Mouse (Mus musculus): Measurements from ENCODE around the gene Ngef. TPM values are rescaled to one million over a fixed set of nuclear protein-coding genes. Genes with fewer than 3 reads are reported as not detected.

Gene Ngef
- polyA plus RNA-seq, 1 experiment from 2014 or later: 13.3 TPM

DNA sequence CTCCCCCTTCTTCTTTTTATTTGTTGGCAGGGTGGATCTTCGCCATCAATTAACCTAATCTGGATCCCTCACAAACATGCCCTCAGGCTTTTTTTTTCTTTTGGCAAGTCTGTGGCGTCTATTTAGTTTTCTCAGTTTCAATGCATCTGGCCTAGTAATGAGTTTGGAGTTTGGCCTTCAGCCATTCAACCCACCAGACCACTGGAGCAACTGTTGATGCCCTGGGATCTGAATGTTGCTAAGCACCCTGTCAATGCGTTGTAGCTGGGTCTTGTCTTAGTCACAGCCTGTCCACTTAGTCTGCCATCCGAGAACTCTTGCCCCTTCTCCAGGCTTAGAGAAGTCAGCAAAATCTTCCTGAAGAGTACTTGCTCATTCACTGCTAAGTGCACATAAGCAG, 115.6 kb downstream of the Ngef start:
- no peak for TF ChIP-seq CTCF (IDR thresholded peaks at IDR 0.05; ENCODE audit: low read depth)
- no peaks in the 10 kb centered on the region for H3K27me3 ChIP-seq (replicated peaks; ENCODE audit: control insufficient read depth, insufficient read depth, low read length)
- H3K9me3 ChIP-seq (ENCODE audit: control insufficient read depth): no peaks in the 10 kb centered on the region
- no peak overlapping the region for H3K9ac ChIP-seq (ENCODE audit: low read depth, low read length)
- H3K4me2 ChIP-seq (replicated peaks; ENCODE audit: low read depth): no peak overlapping the region
- no peaks in the 10 kb centered on the region for H3K4me1 ChIP-seq (replicated peaks; ENCODE audit: control insufficient read depth, insufficient read depth, low read length)
- H3K27ac ChIP-seq (ENCODE audit: low read depth, low read length): no peak overlapping the region
- ATAC-seq: no peak
- WGBS: 77% methylated on average over 4 of the region's 4 CpGs
- H3K4me3 ChIP-seq (ENCODE audit: low read depth, low read length): no peak overlapping the region
- no peaks in the 10 kb centered on the region; the same call in 1 of the 2 replicates for H3K36me3 ChIP-seq (ENCODE audit: control insufficient read depth, insufficient read depth)

DNA sequence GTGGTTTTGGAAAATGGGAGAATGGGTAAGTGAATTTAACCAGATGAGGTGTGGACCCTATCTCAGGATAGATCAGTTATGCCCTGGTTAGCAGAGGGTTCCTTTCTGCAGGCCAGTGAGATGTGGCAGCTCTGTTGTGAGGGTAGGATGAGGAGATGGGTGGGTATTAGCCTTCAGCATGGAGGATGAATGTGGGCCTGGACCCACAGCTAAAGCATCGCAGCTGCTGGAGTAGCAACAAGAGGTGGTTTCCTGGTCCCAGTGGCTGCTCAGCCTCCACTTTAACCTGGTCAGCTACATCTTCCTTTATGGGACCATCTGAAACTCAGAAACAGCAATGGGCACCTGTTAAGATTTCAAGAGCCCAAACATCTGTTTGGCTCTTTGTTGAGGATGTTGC, 117.2 kb downstream of the Ngef start:
- H3K4me2 ChIP-seq (replicated peaks; ENCODE audit: low read depth): no peak overlapping the region
- no peaks in the 10 kb centered on the region for H3K27me3 ChIP-seq (replicated peaks; ENCODE audit: control insufficient read depth, insufficient read depth, low read length)
- no peaks in the 10 kb centered on the region for H3K4me1 ChIP-seq (replicated peaks; ENCODE audit: control insufficient read depth, insufficient read depth, low read length)
- H3K9me3 ChIP-seq (ENCODE audit: control insufficient read depth): no peaks in the 10 kb centered on the region
- no peak overlapping the region for H3K4me3 ChIP-seq (ENCODE audit: low read depth, low read length)
- H3K9ac ChIP-seq (ENCODE audit: low read depth, low read length): no peak overlapping the region
- TF ChIP-seq CTCF (IDR thresholded peaks at IDR 0.05; ENCODE audit: low read depth): no peak
- no peaks in the 10 kb centered on the region; the same call in 1 of the 2 replicates for H3K36me3 ChIP-seq (ENCODE audit: control insufficient read depth, insufficient read depth)
- WGBS: 96% methylated on average over 1 of the region's 1 CpGs
- no peak for ATAC-seq
- H3K27ac ChIP-seq (ENCODE audit: low read depth, low read length): no peak overlapping the region

DNA sequence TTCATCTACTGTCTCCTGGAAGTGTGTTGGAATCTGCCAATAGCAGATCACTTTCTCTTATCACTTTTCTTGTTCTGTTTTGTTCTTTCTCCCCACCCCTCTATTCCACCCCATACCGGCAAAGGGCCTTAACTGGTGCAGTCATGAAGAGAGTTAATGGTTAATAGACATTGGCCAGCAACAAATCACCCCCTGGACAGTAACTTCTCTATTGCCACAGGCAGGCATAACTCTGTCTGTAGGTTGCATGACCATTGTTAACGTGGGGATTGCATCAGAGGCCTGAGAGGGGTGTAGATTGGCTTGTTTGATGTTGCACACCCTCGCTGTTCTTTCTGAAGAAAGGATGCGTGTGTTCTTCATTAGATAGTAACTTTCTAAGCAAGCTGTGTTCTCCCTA, 124.2 kb downstream of the Ngef start:
- H3K9me3 ChIP-seq (ENCODE audit: control insufficient read depth): no peaks in the 10 kb centered on the region
- H3K9ac ChIP-seq (ENCODE audit: low read depth, low read length): no peak overlapping the region
- TF ChIP-seq CTCF (IDR thresholded peaks at IDR 0.05; ENCODE audit: low read depth): no peak
- H3K27ac ChIP-seq (ENCODE audit: low read depth, low read length): no peak overlapping the region
- ATAC-seq: no peak
- H3K4me1 ChIP-seq (replicated peaks; ENCODE audit: control insufficient read depth, insufficient read depth, low read length): no peaks in the 10 kb centered on the region
- WGBS: 63% methylated on average over 4 of the region's 4 CpGs
- no peaks in the 10 kb centered on the region for H3K27me3 ChIP-seq (replicated peaks; ENCODE audit: control insufficient read depth, insufficient read depth, low read length)
- H3K36me3 ChIP-seq (ENCODE audit: control insufficient read depth, insufficient read depth): peaks cover 46% of the 10 kb centered on the region
- H3K4me2 ChIP-seq (replicated peaks; ENCODE audit: low read depth): no peak overlapping the region
- no peak overlapping the region for H3K4me3 ChIP-seq (ENCODE audit: low read depth, low read length)

DNA sequence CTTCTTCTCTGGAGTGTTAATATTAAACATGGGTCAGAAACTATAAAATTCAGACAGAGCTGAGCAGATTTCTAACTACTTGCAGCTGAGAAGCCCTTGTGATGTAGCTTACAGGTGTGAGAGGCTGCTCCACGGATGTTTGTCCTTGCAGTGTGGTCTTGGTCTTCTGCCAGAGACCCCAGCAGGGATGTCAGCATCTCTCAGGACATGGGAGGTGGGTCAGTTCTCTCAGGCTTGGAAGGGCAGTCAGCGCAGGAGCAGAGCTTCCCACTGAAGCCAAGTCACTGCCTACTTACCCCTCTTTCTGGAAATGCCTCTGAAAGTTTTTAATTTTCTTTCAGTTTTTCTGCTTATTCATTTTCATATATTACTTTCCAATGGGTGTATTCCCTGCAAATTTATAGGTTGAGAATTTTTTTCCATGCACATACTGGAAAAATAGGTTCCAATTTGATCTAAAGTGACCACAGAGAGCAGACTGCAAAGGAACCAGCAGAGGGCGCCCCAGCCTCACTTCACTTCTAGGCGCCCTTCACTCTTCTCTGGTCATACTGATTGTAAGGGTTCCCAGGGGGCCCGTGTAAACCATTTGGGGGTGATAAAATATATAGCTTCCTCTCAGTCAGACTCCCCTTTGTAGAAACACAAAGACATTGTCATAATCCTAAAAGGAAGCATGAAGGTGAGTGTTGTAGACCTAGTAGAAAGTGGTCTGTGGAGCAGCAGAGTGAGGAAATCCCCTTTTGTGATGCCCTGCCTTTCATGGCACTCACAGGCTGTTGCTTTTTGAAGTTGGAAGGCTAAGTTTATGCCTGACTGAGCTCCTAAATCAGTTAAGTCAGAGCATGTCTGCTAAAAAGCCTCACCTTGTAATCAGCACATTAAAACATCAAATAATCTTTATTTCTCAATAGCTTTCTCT, 126.2 kb downstream of the Ngef start:
- H3K9me3 ChIP-seq (ENCODE audit: control insufficient read depth): no peaks in the 10 kb centered on the region
- ATAC-seq: no peak
- no peak overlapping the region for H3K4me2 ChIP-seq (replicated peaks; ENCODE audit: low read depth)
- H3K4me1 ChIP-seq (replicated peaks; ENCODE audit: control insufficient read depth, insufficient read depth, low read length): no peaks in the 10 kb centered on the region
- peak; percentile 80 for TF ChIP-seq CTCF (IDR thresholded peaks at IDR 0.05; ENCODE audit: low read depth)
- no peaks in the 10 kb centered on the region for H3K27me3 ChIP-seq (replicated peaks; ENCODE audit: control insufficient read depth, insufficient read depth, low read length)
- WGBS: 44% methylated on average over 5 of the region's 5 CpGs
- no peak overlapping the region for H3K9ac ChIP-seq (ENCODE audit: low read depth, low read length)
- H3K4me3 ChIP-seq (ENCODE audit: low read depth, low read length): no peak overlapping the region
- H3K36me3 ChIP-seq (ENCODE audit: control insufficient read depth, insufficient read depth): peaks cover 64% of the 10 kb centered on the region
- H3K27ac ChIP-seq (ENCODE audit: low read depth, low read length): no peak overlapping the region

DNA sequence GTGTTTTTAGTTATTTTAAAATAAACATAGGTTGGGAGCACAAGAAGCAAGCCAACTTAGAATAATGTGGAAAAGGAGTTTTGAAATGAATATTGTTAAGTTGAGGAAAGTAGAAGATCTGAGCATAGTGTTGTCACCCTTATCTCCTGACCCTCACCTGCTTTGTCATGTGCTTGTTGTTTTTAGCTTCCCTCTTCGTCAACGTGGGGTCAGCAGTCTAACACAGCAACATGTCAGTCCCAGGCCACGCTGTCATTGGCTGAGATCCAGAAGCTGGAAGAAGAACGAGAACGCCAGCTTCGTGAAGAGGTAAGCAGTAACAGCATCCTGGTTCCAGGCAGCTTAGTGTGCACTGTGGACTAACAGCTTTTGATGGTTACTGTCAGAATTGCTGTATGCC, 137.1 kb downstream of the Ngef start:
- no peak for ATAC-seq
- no peak for TF ChIP-seq CTCF (IDR thresholded peaks at IDR 0.05; ENCODE audit: low read depth)
- H3K36me3 ChIP-seq (ENCODE audit: control insufficient read depth, insufficient read depth): peaks cover 71% of the 10 kb centered on the region
- no peak overlapping the region for H3K4me3 ChIP-seq (ENCODE audit: low read depth, low read length)
- H3K4me1 ChIP-seq (replicated peaks; ENCODE audit: control insufficient read depth, insufficient read depth, low read length): no peaks in the 10 kb centered on the region
- H3K27me3 ChIP-seq (replicated peaks; ENCODE audit: control insufficient read depth, insufficient read depth, low read length): no peaks in the 10 kb centered on the region
- 78% methylated on average over 6 of the region's 6 CpGs for whole genome bisulfite sequencing
- no peak overlapping the region for H3K4me2 ChIP-seq (replicated peaks; ENCODE audit: low read depth)
- no peak overlapping the region for H3K9ac ChIP-seq (ENCODE audit: low read depth, low read length)
- H3K9me3 ChIP-seq (ENCODE audit: control insufficient read depth): no peaks in the 10 kb centered on the region
- no peak overlapping the region for H3K27ac ChIP-seq (ENCODE audit: low read depth, low read length)

DNA sequence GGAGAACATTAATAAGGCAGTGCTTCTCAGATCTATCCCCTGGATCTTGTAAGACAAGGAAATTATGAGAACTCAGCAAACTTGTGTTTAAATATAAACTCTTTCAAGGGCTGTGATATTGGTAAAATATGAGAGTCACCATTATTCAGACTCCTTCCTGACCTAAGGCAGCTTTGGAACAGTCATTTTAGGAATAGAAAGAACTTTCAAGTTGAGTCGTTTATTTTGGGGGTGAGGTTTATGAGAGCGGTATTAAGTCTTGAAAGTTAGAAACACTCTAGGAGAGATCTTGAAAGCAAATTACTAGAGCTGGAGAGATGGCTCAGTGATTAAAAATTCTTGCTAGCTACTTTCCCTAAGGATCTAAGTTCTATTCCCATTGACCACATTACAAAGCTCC, 138.5 kb downstream of the Ngef start:
- Histone ChIP-seq H3K4me3 (ENCODE audit: low read depth, low read length) (no peak overlapping the region), H3K9ac (ENCODE audit: low read depth, low read length) (no peak overlapping the region), H3K27ac (ENCODE audit: low read depth, low read length) (no peak overlapping the region), H3K4me2 (replicated peaks; ENCODE audit: low read depth) (no peak overlapping the region), H3K36me3 (ENCODE audit: control insufficient read depth, insufficient read depth) (peaks cover 70% of the 10 kb centered on the region), H3K27me3 (replicated peaks; ENCODE audit: control insufficient read depth, insufficient read depth, low read length) (no peaks in the 10 kb centered on the region), H3K9me3 (ENCODE audit: control insufficient read depth) (no peaks in the 10 kb centered on the region), H3K4me1 (replicated peaks; ENCODE audit: control insufficient read depth, insufficient read depth, low read length) (no peaks in the 10 kb centered on the region)
- 86% methylated on average over 2 of the region's 2 CpGs for WGBS
- no peak for TF ChIP-seq CTCF (IDR thresholded peaks at IDR 0.05; ENCODE audit: low read depth)
- no peak for ATAC-seq

Other genes with a start within 250 kb of the Ngef start
- gene Gigyf2, start 246.9 kb downstream of the Ngef start, polyA plus RNA-seq (2015; fragmentation: Nextera tagmentation; extraction: Ambion mirVana): 21.0 and 21.4 TPM in 2 replicates
- 0.70 and 0.82 TPM in 2 replicates for gene Kcnj13, start 179.1 kb downstream of the Ngef start, polyA plus RNA-seq (2015; fragmentation: Nextera tagmentation; extraction: Ambion mirVana)
- gene Snorc, start 103.6 kb downstream of the Ngef start, polyA plus RNA-seq (2015; fragmentation: Nextera tagmentation; extraction: Ambion mirVana): not detected in 2 replicates
- 2.5 and 3.3 TPM in 2 replicates for gene Neu2, start 64.0 kb downstream of the Ngef start, polyA plus RNA-seq (2015; fragmentation: Nextera tagmentation; extraction: Ambion mirVana)
- gene Inpp5d, start 46.4 kb upstream of the Ngef start, polyA plus RNA-seq (2015; fragmentation: Nextera tagmentation; extraction: Ambion mirVana): 2.5 and 3.1 TPM in 2 replicates
- 12.8 and 14.9 TPM in 2 replicates for gene Atg16l1, start 182.0 kb upstream of the Ngef start, polyA plus RNA-seq (2015; fragmentation: Nextera tagmentation; extraction: Ambion mirVana)
- gene Sag, start 229.8 kb upstream of the Ngef start, polyA plus RNA-seq (2015; fragmentation: Nextera tagmentation; extraction: Ambion mirVana): 0.18 and 0.37 TPM in 2 replicates

All from intestine, postnatal 0 days (tissue).